Comparison of ENCODE assay signal across 10 mouse cellular contexts in the genomic region with DNA sequence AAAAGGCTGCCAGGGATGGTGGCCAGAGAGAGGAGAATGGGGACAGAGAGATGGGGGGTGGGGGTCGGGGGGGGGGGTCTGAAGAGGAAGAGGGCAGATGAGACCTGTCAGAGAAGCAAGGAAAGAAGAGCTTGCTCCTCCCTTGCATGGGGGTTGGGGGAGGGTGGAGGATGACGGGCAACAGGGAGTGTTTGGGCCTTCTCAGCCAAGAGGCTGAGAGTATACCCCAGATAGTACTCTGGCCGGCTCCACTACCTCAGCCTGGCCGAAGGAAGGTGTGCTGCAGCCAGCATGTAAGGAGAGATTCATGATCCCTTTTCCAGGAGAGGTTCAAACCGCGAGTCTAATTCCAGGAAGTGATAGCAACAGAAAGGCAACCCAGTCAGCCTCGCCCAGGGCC. TPM values are rescaled to one million over a fixed set of nuclear protein-coding genes. Genes with fewer than 3 reads are reported as not detected.
DNase-seq lines count a peak whose midpoint lies in the region; ATAC-seq and TF ChIP-seq lines count a peak whose summit lies in the region.
"Had no signal": no experiment of that assay in that cellular context is flagged by ENCODE, and none has a peak within 500 bp of the region (broad histone marks: within the 10 kb centered on the region; RNA-seq: fewer than 3 reads in every experiment).

No protein-coding gene starts in this region.

- no peak for TF ChIP-seq POLR2A in olfactory bulb, adult 2 months (IDR thresholded peaks at IDR 0.05; ENCODE audit: insufficient read depth, low read depth, low read length)

- no peak for TF ChIP-seq CTCF in olfactory bulb, adult 2 months (IDR thresholded peaks at IDR 0.05; ENCODE audit: insufficient read depth, low read depth, low read length)

- no peak for DNase-seq in limb, embryonic 10.5 days (ENCODE audit: low spot score)
- no peak for DNase-seq in kidney, postnatal 14 days
- DNase-seq in cerebellum, adult 18-20 months = no peak

- no peak overlapping the region for H3K4me2 ChIP-seq in limb, embryonic 13.5 days (replicated peaks)
- no peak overlapping the region for H3K4me2 ChIP-seq in forebrain, embryonic 13.5 days
- H3K4me2 ChIP-seq in hindbrain, embryonic 15.5 days = peak overlapping the region; percentile 29; the same call in 1 of the 2 replicates

- no peak for ATAC-seq in limb, embryonic 13.5 days (ENCODE audit: low FRiP score, low read depth)
- peak; percentile 17; the same call in 1 of the 2 replicates for ATAC-seq in forebrain, embryonic 13.5 days
- ATAC-seq in hindbrain, embryonic 15.5 days (ENCODE audit: low FRiP score, low read depth) = peak; percentile 46; the same call in 1 of the 2 replicates
- no peak for ATAC-seq in cerebellum, adult (ENCODE audit: insufficient number of reproducible peaks, low FRiP score, low TSS enrichment)
- ATAC-seq: activated CD4-positive, CD25-positive, alpha-beta regulatory T cell, adult 4 months had no signal

- peak overlapping the region; percentile 44 for H3K27ac ChIP-seq in limb, embryonic 13.5 days
- no peak overlapping the region for H3K27ac ChIP-seq in limb, embryonic 10.5 days
- peak overlapping the region; percentile 91 for H3K27ac ChIP-seq in forebrain, embryonic 13.5 days
- H3K27ac ChIP-seq in hindbrain, embryonic 15.5 days (replicated peaks) = peak overlapping the region; percentile 70
- peak overlapping the region; percentile 34; the same call in 1 of the 2 replicates for H3K27ac ChIP-seq in olfactory bulb, adult 2 months (ENCODE audit: insufficient read depth, low read depth, low read length)

- WGBS in limb, embryonic 13.5 days = 24% methylated on average over 7 of the region's 7 CpGs
- WGBS in limb, embryonic 10.5 days = 35% methylated on average over 7 of the region's 7 CpGs
- WGBS in forebrain, embryonic 13.5 days = 36% methylated on average over 6 of the region's 7 CpGs
- WGBS in hindbrain, embryonic 15.5 days = 32% methylated on average over 7 of the region's 7 CpGs
- 65% methylated on average over 7 of the region's 7 CpGs for WGBS in olfactory bulb, adult 2 months

- H3K9me3 ChIP-seq in limb, embryonic 13.5 days = no peaks in the 10 kb centered on the region
- 0 out of 2 replicates have a peak, but pooled peaks cover 1% of the 10 kb centered on the region for H3K9me3 ChIP-seq in limb, embryonic 10.5 days (replicated peaks)
- H3K9me3 ChIP-seq in forebrain, embryonic 13.5 days (replicated peaks) = no peaks in the 10 kb centered on the region; the same call in 1 of the 2 replicates
- no peaks in the 10 kb centered on the region for H3K9me3 ChIP-seq in hindbrain, embryonic 15.5 days
- H3K9me3 ChIP-seq: limb, embryonic 12.5 days had no signal

- H3K27me3 ChIP-seq in limb, embryonic 13.5 days = no peaks in the 10 kb centered on the region
- no peaks in the 10 kb centered on the region for H3K27me3 ChIP-seq in limb, embryonic 10.5 days (ENCODE audit: low read depth, poor library complexity, severe bottlenecking)
- no peaks in the 10 kb centered on the region for H3K27me3 ChIP-seq in forebrain, embryonic 13.5 days
- H3K27me3 ChIP-seq in hindbrain, embryonic 15.5 days = no peaks in the 10 kb centered on the region
- H3K27me3 ChIP-seq: limb, embryonic 12.5 days had no signal

- no peak overlapping the region for H3K4me3 ChIP-seq in limb, embryonic 13.5 days
- H3K4me3 ChIP-seq in limb, embryonic 10.5 days = no peak overlapping the region
- H3K4me3 ChIP-seq in forebrain, embryonic 13.5 days = no peak overlapping the region
- no peak overlapping the region for H3K4me3 ChIP-seq in hindbrain, embryonic 15.5 days
- H3K4me3 ChIP-seq in olfactory bulb, adult 2 months (ENCODE audit: insufficient read depth, low read depth, low read length) = no peak overlapping the region
- H3K4me3 ChIP-seq: limb, embryonic 12.5 days had no signal

- peaks cover 29% of the 10 kb centered on the region for H3K4me1 ChIP-seq in limb, embryonic 13.5 days
- peaks cover 22% of the 10 kb centered on the region for H3K4me1 ChIP-seq in limb, embryonic 10.5 days
- H3K4me1 ChIP-seq in forebrain, embryonic 13.5 days = peaks cover 34% of the 10 kb centered on the region
- peaks cover 32% of the 10 kb centered on the region for H3K4me1 ChIP-seq in hindbrain, embryonic 15.5 days (replicated peaks)
- H3K4me1 ChIP-seq in olfactory bulb, adult 2 months (ENCODE audit: control insufficient read depth, insufficient read depth, low read length) = peaks cover 14% of the 10 kb centered on the region

- H3K36me3 ChIP-seq in limb, embryonic 13.5 days = no peaks in the 10 kb centered on the region
- H3K36me3 ChIP-seq in limb, embryonic 10.5 days = no peaks in the 10 kb centered on the region
- H3K36me3 ChIP-seq in forebrain, embryonic 13.5 days (ENCODE audit: poor library complexity, severe bottlenecking) = no peaks in the 10 kb centered on the region
- H3K36me3 ChIP-seq in hindbrain, embryonic 15.5 days = no peaks in the 10 kb centered on the region
- H3K36me3 ChIP-seq: limb, embryonic 12.5 days had no signal

- H3K9ac ChIP-seq in limb, embryonic 13.5 days = no peak overlapping the region
- 0 out of 2 replicates have a peak overlapping the region, but pooled peaks have one; percentile 36 for H3K9ac ChIP-seq in forebrain, embryonic 13.5 days
- no peak overlapping the region for H3K9ac ChIP-seq in hindbrain, embryonic 15.5 days
- H3K9ac ChIP-seq: limb, embryonic 12.5 days had no signal

RNA-seq across cellular contexts. Expression of gene Ncoa1, which starts 47.6 kb away (rescaled TPM):
- polyA plus RNA-seq in limb, embryonic 13.5 days (2015; fragmentation: Nextera tagmentation; extraction: Ambion mirVana) = 9.7 and 12.0 TPM in 2 replicates
- 1.3 and 3.3 TPM in 2 replicates for polyA plus RNA-seq in limb, embryonic 10.5 days (2016; fragmentation: Nextera tagmentation; extraction: Ambion mirVana)
- polyA plus RNA-seq in forebrain, embryonic 13.5 days (2015; fragmentation: Nextera tagmentation; extraction: Ambion mirVana) = 12.7 and 13.6 TPM in 2 replicates
- polyA plus RNA-seq in hindbrain, embryonic 15.5 days (2015; fragmentation: Nextera tagmentation; extraction: Ambion mirVana) = 14.1 and 16.8 TPM in 2 replicates
- polyA plus RNA-seq in olfactory bulb, adult 2 months (2012; ENCODE audit: insufficient read depth, insufficient read length, low replicate concordance, missing spikeins) = not detected in 2 replicates

Comparison
In these comparisons a context has a peak if more than half of its experiments do, and no peak if none do; other contexts are left out.
1. ATAC-seq: peak in forebrain, embryonic 13.5 days (single experiment) and hindbrain, embryonic 15.5 days (single experiment); none in limb, embryonic 13.5 days (single experiment) and cerebellum, adult (single experiment).